Mouse (Mus musculus) embryo, embryonic 9.5 days (tissue): ENCODE measurements around the gene Col13a1.
A peak's percentile ranks its signal among the peaks of the same experiment; 100 is the strongest.

Experiments
- DNase-seq: peaks from one replicate; pipeline ENCODE4 v3.0.0-alpha.2; 2017; ENCODE audit errors: extremely low spot score

Gene Col13a1

DNA sequence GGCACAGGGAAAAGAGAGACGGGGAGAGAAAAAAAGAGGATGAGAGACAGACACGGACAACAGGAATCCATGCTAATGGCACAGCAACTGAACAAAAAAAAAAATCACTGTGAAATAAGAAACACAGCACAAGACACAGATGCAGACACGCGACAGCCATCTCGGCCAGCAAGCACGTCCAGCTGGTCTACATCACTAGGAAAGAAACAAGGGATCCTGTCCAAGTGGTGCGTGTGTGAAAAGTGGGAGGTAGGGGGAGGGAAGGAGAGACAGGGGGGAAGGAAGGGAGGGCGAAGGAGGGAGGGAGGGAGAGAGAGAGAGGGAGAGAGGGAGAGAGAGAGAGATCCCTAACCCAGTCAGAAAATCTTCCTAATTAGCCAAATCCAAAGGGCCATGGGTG lies 73.6 kb downstream of the Col13a1 start:
- no peak for DNase-seq

DNA sequence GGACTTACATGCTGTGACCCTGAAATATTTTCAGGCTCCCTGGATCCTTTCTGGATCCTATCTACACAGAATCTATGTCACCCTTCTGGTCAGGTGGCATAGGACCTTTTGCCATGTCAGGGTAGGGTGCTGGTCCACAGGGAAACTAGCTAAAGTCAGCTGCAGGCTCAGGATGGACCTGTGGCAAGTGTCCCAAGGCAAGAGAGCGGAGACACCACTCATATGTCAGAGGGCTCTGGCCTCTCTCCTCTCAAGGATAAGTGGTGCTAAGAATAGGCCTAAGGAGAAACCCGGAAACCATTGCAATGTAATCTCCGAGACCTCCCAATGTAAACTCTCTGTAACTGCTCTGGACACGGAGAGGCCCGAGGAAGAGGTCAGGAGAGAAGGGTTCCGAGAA lies 80.8 kb downstream of the Col13a1 start:
- no peak for DNase-seq

DNA sequence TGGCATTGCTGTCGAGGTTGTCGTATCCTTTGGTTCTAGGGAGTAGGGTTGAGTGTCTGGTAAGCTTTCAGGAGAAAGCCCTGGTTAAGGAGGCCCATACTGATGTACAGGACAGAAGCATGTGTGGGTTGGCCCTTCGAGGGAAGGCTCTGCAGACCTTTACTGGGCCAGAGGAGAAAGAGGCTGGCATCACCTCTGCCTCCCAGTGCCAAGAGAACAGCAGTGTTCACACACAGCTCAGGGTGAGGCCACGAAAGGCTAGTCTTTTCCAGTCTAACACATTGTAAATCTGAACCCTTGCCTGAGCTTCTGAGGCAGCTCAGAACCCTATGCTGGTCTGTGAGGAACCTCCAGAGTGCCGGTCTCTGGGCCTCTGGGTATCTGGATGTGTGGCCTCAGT lies 84.3 kb downstream of the Col13a1 start:
- DNase-seq: no peak

DNA sequence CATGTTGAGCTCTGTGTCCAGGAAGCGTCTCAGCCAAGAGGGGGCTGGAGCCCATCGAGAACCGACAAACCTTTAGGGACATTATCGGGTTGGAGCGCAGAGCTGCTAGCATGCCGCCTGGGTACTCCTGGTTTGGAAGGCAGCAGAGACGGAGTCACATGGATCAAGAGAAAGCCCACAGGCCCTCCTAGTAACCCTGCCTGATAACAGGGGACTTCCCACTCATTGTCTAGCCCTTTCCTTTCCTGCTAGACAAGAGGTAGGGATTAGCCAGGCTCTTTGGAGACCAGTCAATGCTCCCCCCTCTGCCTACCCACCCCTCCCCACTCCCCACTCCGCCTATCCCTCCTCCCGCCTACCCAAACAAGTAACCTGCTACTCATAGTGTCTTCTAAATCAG lies 87.8 kb downstream of the Col13a1 start:
- DNase-seq: no peak

DNA sequence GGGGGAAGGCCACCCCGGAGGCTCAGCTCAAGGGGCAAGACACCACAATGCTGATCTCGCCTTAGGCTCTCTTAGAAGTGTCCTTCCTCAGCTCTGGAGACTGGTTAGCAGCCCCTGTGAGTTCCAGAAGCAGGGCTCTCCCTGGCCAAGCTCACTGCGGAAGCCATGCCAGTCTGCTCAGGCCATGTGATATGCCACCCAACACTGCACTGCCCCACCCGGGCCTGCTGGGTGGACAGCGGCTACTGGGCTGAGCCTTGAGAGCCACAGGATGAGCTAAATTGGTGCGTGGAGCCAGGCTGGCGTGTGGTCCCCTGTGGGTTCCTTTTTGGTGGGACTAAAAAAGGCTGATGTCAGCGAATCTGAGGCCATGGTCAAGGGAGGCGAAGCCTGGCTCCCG lies 88.6 kb downstream of the Col13a1 start:
- no peak for DNase-seq

DNA sequence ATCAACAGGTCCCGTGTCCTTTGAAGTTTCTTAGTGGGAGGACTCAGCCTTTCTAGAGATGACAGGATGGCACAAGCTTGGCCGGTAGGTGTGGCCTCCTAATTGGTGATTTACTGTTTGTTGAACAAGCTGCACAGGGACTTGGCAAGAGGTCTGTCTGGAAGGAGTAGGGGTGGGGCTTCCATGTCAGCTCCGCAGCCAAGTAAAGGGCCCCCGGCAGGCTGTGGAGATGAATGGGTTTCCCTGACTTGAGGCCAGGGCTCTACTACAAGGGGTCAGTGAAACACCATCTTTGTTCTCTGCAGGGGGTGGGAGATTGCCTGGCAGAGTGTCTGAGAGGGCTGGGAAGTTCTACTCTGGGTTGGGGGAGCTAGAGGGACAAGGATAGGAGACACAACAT lies 99.5 kb downstream of the Col13a1 start:
- peak; percentile 60 for DNase-seq

DNA sequence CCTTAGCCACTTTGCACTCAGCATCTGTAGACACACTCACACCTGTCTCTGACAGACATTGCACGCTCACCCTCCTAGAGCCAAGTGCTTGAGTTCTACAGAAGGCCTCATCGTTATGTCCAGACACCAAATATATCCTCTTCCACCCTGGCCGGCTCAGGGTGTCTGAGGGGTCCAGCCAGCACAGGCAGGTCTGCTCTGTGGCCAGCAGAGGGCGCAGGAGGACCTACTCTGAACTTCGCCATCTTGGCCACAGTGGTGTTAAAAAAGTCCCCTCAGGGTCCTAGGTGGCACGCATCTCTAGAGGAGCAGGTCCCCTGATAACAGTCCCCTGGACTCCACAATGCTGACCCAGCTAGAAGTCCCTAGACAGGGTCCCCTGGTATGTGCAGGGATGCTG lies 101.1 kb downstream of the Col13a1 start:
- peak; percentile 80 for DNase-seq

DNA sequence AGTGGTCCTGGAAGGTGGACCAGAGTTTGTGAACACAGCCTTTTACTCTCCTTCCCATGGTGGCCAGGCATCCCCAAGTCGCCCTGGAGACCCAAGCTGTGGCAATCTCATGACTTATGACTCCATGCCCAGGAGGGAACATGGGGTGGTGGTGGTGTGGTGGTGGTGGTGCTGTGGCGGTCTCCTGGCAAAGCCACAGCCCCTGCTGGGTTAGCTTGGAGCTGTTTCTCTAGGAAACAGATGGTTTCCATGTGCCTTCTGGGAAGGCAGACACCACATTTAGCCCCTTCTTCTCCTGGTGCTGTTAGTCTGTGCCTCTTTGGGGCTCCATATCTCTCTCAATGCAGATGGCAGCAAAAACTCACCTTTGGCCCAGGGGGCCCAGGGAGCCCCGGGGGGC lies 109.1 kb downstream of the Col13a1 start:
- no peak for DNase-seq

DNA sequence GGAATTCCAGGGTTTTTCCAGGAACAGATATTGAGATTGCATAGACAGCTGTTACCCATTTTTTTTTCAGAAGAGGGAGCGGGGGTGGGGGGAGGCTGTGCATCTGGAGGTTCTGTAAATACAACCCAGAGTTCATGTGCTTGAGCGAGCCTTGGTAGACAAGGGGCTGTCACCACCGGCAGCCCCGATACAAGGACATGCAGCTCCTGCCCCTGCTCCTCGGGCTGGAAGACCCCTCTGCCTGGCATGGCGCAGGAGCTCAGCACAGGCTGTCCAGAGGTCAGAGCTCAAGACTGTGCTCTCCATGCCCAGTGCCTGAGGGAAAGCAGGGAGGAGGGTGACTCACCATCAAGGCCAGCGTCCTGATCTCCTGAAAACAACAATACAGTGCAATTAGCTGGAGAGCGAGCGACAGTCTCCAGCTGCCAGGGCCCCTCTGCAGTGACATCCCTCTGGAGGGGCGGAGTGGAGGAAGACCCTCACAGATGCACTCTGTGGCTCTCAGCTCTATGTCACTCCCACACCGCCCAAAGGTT lies 112.8 kb downstream of the Col13a1 start:
- DNase-seq: no peak

DNA sequence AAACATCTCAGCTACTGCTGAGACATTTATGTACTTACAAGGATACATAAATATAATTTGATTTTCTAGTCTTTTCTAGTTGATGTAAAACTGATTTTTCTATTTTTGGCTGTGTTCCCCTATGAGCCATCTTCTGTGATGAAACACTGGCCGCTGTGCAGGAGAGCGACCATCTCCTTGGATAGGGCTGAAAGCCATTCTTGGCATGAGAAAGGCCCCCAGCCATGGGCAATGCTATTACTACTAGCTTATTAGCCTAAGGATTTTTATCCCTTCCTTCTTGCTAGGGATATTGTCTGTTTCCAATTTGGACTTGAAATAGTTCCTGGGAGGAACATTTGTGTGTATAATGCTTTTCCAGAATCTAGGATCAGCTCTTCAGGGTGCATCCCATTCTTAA lies 119.5 kb downstream of the Col13a1 start:
- no peak for DNase-seq

DNA sequence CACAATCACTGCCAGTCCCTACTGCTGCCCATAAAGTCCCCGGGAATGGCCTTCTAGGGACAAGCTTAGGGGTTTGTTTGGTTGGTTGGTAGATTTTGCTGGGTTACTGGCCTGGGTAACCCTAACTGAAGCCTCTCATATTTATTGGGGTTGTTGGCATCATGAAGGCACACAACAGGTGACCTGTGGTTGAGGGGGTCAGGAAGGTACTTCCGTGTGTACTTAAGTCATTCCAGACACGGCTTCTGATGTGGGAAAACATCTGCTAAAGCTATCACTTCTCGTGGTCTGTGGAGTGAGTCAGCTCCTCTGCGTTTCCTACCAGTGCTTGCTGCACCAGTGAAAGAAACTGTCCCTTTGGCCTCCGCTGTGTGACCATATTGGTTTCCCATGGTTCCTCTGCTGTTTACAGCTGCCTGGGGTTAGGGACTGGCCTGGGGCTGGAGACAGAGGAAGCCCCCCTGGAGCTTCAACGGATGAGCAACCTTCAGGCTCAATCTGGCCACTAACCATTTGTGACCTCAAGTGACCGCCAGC lies 123.7 kb downstream of the Col13a1 start:
- no peak for DNase-seq

DNA sequence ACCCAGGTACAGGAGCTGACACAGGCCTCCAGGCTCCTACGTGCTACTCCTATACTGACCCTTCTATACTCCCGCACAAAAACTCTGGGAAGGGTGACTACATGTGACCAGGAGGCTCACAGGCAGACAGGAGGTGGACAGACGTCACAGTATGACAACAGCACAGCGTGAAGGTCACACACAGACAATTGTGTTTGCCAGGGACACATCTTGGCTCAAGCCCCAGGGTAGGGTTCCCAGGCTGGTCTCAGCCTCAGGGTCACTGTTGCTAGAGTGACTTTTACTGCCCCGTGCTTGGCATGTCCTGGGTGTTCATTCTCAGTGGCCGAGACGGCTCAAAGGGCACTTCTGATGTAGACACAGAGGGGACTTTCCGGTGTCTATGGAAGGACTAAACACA lies 126.1 kb downstream of the Col13a1 start:
- no peak for DNase-seq

DNA sequence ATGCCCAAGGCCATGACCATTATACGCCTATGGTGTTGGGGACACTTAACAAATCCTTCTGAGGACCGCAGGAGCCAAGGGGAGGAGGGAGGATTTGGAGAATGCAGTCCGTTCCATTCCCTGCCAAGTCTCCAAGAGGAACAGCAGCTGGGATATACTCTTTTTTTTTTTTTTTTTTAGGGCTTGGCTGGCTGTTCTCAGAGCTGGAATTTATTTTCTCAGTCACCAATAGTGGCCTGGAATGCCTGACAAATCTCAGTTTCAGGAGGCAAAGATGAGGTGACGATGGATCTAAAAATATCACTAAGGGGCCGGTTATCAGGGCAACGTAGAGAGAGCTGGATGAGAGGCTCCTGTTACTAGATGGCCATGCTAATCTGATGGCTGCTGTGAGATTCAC lies 130.4 kb downstream of the Col13a1 start:
- no peak for DNase-seq

DNA sequence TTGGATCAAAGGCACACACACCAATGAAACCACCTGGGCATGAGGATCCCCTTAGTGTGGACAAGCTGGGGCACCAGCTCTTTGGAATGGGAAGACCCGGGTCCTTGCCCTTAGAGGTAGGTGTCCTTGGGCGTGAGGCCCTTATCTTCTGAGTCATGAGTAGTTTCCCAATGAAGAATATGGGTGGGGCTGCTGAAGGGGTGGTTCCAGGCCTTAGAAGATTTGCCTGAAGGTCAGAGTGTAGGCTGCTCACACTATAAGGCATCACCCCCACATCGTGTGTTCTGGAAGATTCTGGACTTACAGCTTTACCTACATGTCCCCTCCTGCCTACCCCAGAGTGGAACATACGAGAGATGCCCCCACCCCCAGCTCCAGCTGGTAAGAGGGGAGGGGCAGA lies 133.4 kb downstream of the Col13a1 start:
- DNase-seq: no peak

DNA sequence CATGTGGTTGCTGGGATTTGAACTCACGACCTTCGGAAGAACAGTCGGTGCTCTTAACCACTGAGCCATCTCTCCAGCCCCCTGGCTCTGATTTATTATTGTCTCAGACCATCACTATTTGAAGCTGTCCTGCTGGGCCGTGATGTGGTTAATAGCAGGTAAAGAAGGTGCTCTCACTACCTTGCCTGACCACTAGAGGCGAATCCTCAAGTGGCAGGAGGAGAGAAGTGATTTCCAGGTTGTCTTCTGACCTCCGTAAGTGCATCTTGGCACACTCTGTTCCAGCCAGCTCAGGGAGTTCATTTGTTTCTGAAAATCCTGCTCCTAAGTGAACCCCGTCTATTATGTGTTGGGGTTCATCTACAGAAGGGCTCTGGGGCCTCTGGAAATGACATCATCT lies 134.4 kb downstream of the Col13a1 start:
- no peak for DNase-seq

DNA sequence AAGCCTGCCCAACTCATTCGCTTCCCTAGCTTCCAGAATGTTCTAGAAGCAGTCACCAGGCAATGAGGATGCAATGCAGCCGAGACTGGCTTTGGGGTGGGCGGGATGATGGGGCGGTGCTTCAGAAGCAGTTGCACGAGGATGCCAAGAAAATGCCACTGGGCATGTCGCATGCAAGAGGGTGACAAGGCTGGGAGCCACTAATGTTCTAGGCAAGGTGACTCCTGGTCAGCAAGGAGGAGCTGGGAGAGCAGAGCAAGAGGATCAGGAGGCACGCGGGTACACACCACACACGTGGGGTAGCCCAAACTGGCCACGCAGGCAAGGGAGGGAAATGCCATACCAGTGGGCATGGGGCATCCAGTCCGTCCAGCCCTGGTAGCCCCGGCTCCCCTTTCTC lies 136.6 kb downstream of the Col13a1 start:
- DNase-seq: no peak

DNA sequence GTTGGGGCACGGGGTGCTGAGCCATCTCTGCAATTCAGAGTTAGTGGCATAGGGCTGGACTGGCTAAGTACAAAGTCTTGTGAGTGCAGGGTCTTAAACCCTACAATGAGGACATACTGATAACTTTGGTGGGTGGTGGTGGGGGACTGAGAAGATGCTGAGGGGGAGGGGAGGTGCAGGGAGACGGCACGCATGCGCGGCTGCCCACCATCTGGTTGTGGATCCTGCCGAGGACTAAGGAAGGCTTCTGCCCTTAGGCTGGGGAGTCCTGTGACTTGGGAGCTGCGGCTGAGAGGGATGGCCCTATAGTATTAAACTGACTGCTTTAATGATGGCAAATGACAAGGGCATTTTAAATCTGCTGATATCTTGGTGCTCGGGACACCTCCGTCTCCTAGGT lies 139.6 kb downstream of the Col13a1 start:
- DNase-seq: no peak

DNA sequence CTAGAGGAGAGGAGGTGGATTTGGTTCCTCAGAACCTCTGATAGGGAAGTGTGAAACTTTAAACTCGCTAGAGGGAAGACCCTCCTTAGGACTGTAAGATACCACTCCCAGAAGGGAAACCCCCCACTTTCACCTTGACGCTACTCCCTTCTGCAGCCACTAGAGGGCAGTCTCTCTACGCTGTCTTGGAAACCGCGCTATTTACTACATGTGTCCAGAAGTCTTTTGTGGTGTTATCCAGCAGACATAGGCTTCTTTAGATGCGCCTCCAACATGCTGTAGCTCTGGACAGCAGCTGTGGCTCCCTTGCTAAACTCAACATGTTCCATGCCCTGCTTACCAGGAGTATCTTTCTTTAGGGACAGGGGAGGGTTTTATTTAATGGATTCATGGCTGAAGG lies 140.1 kb downstream of the Col13a1 start:
- peak; percentile 80 for DNase-seq

DNA sequence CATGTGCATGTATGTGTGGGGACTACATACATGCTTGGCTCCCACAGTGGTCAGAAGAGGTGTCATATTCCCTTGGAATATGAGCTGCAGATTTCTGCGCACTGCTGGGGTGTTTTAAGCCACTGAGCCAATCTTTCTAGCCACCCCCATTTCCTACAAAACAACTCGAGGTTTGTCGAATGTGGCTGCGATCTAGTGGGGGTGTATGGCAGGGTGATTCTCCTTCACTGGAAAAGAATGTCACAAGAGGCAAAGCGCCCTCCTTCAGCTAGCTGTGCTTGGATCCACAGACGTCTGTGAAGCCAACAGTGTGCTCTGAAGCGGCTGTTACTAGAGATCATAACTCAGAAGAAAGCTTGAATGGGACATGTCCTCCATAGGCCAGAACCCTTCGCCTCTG lies 141.6 kb downstream of the Col13a1 start:
- no peak for DNase-seq

DNA sequence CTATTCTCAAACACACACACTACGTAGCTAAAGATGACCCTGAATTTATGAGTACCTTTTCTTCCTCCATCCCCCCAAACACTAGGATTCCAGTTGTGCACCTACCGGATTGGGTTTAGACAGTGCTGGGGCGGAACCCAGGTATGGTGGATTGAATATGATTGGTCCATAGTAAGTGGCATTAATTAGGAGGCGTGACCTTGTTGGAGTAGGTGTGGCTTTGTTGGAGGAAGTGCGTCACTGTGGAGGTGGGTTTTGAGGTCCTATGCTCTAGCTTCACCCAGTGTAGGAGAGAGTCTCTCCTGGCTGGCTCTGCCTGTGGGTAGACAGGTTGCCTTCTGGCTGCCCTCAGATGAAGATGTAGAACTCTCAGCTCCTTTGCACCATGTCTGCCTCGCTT lies 144.6 kb downstream of the Col13a1 start:
- no peak for DNase-seq

DNA sequence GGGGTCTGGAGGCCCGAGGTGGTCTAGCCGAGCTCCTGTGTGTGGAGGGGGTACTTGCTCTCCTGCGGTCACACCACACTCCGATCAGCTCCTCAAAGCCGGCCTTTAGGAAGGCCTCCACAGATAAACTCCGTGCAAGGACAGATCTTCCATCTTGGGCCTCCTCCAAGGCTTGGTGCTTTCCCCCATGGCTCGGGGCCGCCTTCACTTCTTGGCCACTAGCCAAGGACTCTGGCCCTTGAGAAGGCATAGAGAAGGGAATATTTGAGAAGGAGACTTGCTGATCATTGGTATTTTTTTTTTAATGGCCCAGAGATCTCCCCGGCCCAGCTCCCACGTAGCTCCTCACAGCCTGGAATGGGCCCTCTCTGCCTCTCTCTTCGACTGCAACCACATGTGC lies 146.2 kb downstream of the Col13a1 start:
- DNase-seq: no peak

DNA sequence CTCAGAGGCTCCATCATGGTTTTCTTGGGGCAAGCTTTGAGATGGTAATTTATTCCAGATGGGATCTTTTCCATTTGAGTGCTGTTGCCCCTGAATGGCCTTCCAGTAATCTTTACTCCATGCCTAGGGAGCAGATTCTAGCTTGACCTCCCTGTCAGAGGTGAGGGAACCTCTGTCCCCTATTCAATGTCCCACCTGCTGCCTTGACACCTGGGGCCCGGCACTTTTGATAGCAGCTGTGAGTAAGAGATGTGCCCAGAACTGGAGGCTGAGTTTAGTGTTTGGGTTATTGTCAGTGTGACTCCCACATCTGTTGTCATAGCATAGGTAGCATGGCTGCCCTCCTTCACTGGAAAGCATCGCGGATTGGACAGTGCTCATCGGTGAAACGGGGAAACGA lies 147.2 kb downstream of the Col13a1 start:
- DNase-seq: no peak

DNA sequence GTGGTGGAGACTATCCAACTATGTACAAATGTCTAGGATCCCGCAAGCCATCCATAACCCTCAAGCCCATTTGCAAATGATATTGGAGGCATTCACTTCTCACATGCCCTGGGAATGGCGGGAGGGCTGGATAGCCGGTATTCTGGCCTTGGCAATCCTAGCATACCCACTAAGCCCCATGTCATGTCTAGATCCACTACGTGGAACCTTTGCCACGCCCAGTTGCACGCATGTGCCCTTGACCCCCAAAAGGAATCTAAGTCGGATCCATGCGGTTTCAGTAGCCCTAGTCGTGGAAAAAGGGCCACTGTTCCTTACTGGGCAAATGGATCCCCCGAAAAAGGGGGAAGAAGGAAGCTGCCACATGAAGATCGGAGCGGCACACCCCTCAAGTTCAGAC lies 147.7 kb downstream of the Col13a1 start:
- DNase-seq: no peak

DNA sequence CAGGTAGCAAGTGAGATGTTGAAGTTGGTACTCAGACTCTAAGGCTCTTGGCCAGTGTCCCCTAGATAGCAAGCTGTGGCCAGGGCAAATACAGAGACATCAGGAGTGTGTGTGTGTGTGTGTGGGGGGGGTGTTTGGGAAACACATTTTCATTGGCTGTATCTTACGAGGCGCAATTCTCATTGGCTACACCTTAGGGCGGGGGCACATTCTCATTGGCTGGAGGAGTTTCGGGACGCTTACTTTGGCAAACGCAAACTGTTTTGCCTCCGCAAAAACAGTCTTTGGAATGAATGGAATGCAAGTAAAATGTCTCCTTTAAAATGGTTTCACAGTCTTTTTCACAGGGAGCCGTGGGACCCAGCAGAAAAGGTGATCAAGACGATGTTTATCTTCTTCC lies 148.1 kb downstream of the Col13a1 start:
- peak; percentile 19 for DNase-seq

DNA sequence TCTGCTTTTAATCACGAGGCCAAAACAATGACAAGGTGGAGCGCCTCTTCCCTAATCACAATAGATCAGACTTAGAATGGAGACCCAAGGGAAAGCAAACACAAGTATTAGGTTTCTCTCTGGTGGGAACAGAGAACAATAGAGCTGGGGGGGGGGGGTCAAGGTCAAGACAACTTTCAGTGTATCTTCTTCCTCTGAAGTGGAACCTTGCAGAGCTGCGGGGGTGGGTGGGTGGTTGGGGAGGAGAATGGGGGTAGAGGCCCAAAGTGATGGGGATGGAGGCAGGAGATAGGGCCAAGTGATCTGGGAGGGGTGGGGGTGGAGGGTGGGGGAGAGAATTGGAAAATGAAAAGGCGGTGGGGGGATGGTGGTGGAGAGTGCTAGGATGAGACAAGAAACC lies 149.9 kb downstream of the Col13a1 start:
- DNase-seq: no peak
